11 mouse cellular contexts compared by ENCODE assay signal in genomic region chr11:36073074-36073818, GRCm38 (mm10).
DNase-seq lines count a peak whose midpoint lies in the region; ATAC-seq and TF ChIP-seq lines count a peak whose summit lies in the region.
"Had no signal": no experiment of that assay in that cellular context is flagged by ENCODE, and none has a peak within 500 bp of the region (broad histone marks: within the 10 kb centered on the region; RNA-seq: fewer than 3 reads in every experiment).

No protein-coding gene starts in this region.

- H3K9ac ChIP-seq in forebrain, embryonic 14.5 days (ENCODE audit: low read length), result no peak overlapping the region
- no peak overlapping the region for H3K9ac ChIP-seq in intestine, embryonic 15.5 days
- no peak overlapping the region for H3K9ac ChIP-seq in kidney, embryonic 16.5 days (replicated peaks; ENCODE audit: low read length)

- H3ac ChIP-seq in C2C12 (ENCODE audit: control insufficient read depth, insufficient read length, low read depth), result no peak overlapping the region

- DNase-seq in forebrain, embryonic 14.5 days (ENCODE audit: low spot score), result peak; percentile 92
- DNase-seq in forebrain, embryonic 10.5 days (ENCODE audit: extremely low spot score, low spot score), result no peak
- peak; percentile 21 for DNase-seq in fat pad, adult 2 months (ENCODE audit: extremely low read depth, low read depth, low spot score)
- DNase-seq in left cerebral cortex, postnatal 4 days, result peak; percentile 88
- DNase-seq in B cell, adult 2 months, result no peak
- DNase-seq: kidney, postnatal 10 days; thymus, postnatal 4 days had no signal

- H3K36me3 ChIP-seq in forebrain, embryonic 14.5 days (ENCODE audit: control insufficient read depth, insufficient read depth, low read length), result no peaks in the 10 kb centered on the region
- no peaks in the 10 kb centered on the region for H3K36me3 ChIP-seq in forebrain, embryonic 10.5 days (replicated peaks)
- H3K36me3 ChIP-seq in C2C12 (ENCODE audit: control insufficient read depth, insufficient read depth), result no peaks in the 10 kb centered on the region
- H3K36me3 ChIP-seq in intestine, embryonic 15.5 days, result no peaks in the 10 kb centered on the region
- no peaks in the 10 kb centered on the region for H3K36me3 ChIP-seq in kidney, embryonic 16.5 days (ENCODE audit: insufficient read depth, low read length)

- peak; percentile 87 for ATAC-seq in forebrain, embryonic 14.5 days
- ATAC-seq in intestine, embryonic 15.5 days, result no peak; the same call in 1 of the 2 replicates
- ATAC-seq in kidney, embryonic 16.5 days (ENCODE audit: low FRiP score, low TSS enrichment), result no peak

- peak overlapping the region; percentile 64; the same call in 1 of the 2 replicates for H3K27ac ChIP-seq in forebrain, embryonic 14.5 days (ENCODE audit: low read depth, low read length)
- no peak overlapping the region for H3K27ac ChIP-seq in forebrain, embryonic 10.5 days
- H3K27ac ChIP-seq in intestine, embryonic 15.5 days, result no peak overlapping the region
- H3K27ac ChIP-seq in kidney, embryonic 16.5 days (ENCODE audit: low read length), result no peak overlapping the region

- H3K4me3 ChIP-seq in forebrain, embryonic 14.5 days (ENCODE audit: low read depth, low read length), result no peak overlapping the region
- H3K4me3 ChIP-seq in forebrain, embryonic 10.5 days, result no peak overlapping the region
- no peak overlapping the region for H3K4me3 ChIP-seq in C2C12 (ENCODE audit: insufficient read depth, poor library complexity, severe bottlenecking)
- H3K4me3 ChIP-seq in intestine, embryonic 15.5 days (replicated peaks), result no peak overlapping the region
- H3K4me3 ChIP-seq in kidney, embryonic 16.5 days (ENCODE audit: low read length), result no peak overlapping the region

- no peak for TF ChIP-seq CTCF in C2C12 (IDR thresholded peaks at IDR 0.05; ENCODE audit: control insufficient read depth, insufficient read depth, insufficient read length)

- intact Hi-C loops in left cerebral cortex, postnatal 4 days (cut with DNase I), result no loop called here

- H3K79me2 ChIP-seq in C2C12 (ENCODE audit: control insufficient read depth, insufficient read depth), result no peaks in the 10 kb centered on the region

- H3K4me1 ChIP-seq in forebrain, embryonic 14.5 days (ENCODE audit: control insufficient read depth, insufficient read depth, low read length), result peaks cover 28% of the 10 kb centered on the region
- peaks cover 18% of the 10 kb centered on the region for H3K4me1 ChIP-seq in forebrain, embryonic 10.5 days
- H3K4me1 ChIP-seq in intestine, embryonic 15.5 days (replicated peaks), result no peaks in the 10 kb centered on the region
- no peaks in the 10 kb centered on the region for H3K4me1 ChIP-seq in kidney, embryonic 16.5 days (ENCODE audit: insufficient read depth, low read length)

- H3K27me3 ChIP-seq in forebrain, embryonic 14.5 days (replicated peaks; ENCODE audit: control insufficient read depth, insufficient read depth, low read length), result no peaks in the 10 kb centered on the region
- H3K27me3 ChIP-seq in forebrain, embryonic 10.5 days (ENCODE audit: poor library complexity, severe bottlenecking), result peaks cover 66% of the 10 kb centered on the region
- no peaks in the 10 kb centered on the region for H3K27me3 ChIP-seq in C2C12 (ENCODE audit: control insufficient read depth, insufficient read depth, insufficient read length)
- no peaks in the 10 kb centered on the region for H3K27me3 ChIP-seq in intestine, embryonic 15.5 days (replicated peaks)
- no peaks in the 10 kb centered on the region for H3K27me3 ChIP-seq in kidney, embryonic 16.5 days (ENCODE audit: insufficient read depth, low read length)

- no peak overlapping the region for H3K4me2 ChIP-seq in forebrain, embryonic 14.5 days (ENCODE audit: low read length)
- H3K4me2 ChIP-seq in intestine, embryonic 15.5 days (replicated peaks), result no peak overlapping the region
- H3K4me2 ChIP-seq in kidney, embryonic 16.5 days (replicated peaks; ENCODE audit: low read depth, low read length), result no peak overlapping the region
- H3K4me2 ChIP-seq: heart, embryonic 11.5 days had no signal

- no peaks in the 10 kb centered on the region for H3K9me3 ChIP-seq in forebrain, embryonic 14.5 days (replicated peaks; ENCODE audit: control insufficient read depth, low read length)
- H3K9me3 ChIP-seq in forebrain, embryonic 10.5 days, result no peaks in the 10 kb centered on the region
- H3K9me3 ChIP-seq in intestine, embryonic 15.5 days, result no peaks in the 10 kb centered on the region
- no peaks in the 10 kb centered on the region for H3K9me3 ChIP-seq in kidney, embryonic 16.5 days (ENCODE audit: low read length)

- no peaks in the 10 kb centered on the region for H3K79me3 ChIP-seq in C2C12 (ENCODE audit: low read depth)

- 46% methylated on average over 8 of the region's 8 CpGs for WGBS in forebrain, embryonic 14.5 days
- 88% methylated on average over 8 of the region's 8 CpGs for WGBS in forebrain, embryonic 10.5 days
- WGBS in intestine, embryonic 15.5 days, result 71% methylated on average over 8 of the region's 8 CpGs
- 76% methylated on average over 8 of the region's 8 CpGs for whole genome bisulfite sequencing in kidney, embryonic 16.5 days

TF ChIP-seq in C2C12, 6 proteins besides CTCF, POLR2A, EP300 and RAD21:
- TF ChIP-seq CEBPB (IDR thresholded peaks at IDR 0.05; ENCODE audit: low read depth), result peak; percentile 40
- TF ChIP-seq MYOG (IDR thresholded peaks at IDR 0.05; ENCODE audit: control insufficient read depth, extremely low read depth, insufficient read length), result no peak
- no peak for TF ChIP-seq MYOD1 (IDR thresholded peaks at IDR 0.05; ENCODE audit: control insufficient read depth, insufficient read length, low read depth)
- TF ChIP-seq FOSL1 (IDR thresholded peaks at IDR 0.05; ENCODE audit: insufficient read depth, low read length, poor library complexity, severe bottlenecking), result no peak
- TF ChIP-seq MAX (IDR thresholded peaks at IDR 0.05), result no peak
- TF ChIP-seq USF1 (IDR thresholded peaks at IDR 0.05; ENCODE audit: low read depth), result no peak
TF ChIP-seq in C2C12: peak in this region for 1.

Comparison
In these comparisons a context has a peak if more than half of its experiments do, and no peak if none do; other contexts are left out.
1. DNase-seq: peak in forebrain, embryonic 14.5 days (single experiment), fat pad, adult 2 months (single experiment) and left cerebral cortex, postnatal 4 days (single experiment); none in forebrain, embryonic 10.5 days (single experiment) and B cell, adult 2 months (0 of 2).